Comparison of ENCODE assay signal across 14 mouse cellular contexts in the genomic region with DNA sequence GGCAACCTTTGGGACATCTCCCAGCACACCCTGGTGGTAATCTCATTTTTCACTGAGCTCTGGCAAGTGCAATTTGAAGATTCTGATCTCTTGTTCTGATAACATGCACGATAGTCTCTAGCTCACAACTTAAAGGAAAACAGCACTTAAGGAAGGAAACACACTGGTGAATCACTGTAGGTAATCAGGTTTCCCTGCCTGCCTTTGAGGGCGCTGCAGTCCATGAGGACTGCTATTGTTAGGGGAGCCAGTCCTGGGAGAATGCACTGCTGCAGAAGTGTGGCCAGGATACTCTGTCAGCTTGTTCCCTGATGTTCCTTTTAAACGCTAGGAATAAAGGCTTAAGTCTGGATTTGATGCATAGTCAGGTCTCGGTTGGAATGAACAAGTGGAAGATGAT. TPM values are rescaled to one million over a fixed set of nuclear protein-coding genes. Genes with fewer than 3 reads are reported as not detected.
DNase-seq lines count a peak whose midpoint lies in the region; ATAC-seq and TF ChIP-seq lines count a peak whose summit lies in the region.
"Had no signal": no experiment of that assay in that cellular context is flagged by ENCODE, and none has a peak within 500 bp of the region (broad histone marks: within the 10 kb centered on the region; RNA-seq: fewer than 3 reads in every experiment).

No protein-coding gene starts in this region.

- no peaks in the 10 kb centered on the region for H3K9me3 ChIP-seq in kidney, postnatal 0 days (replicated peaks; ENCODE audit: low read length)
- H3K9me3 ChIP-seq in intestine, postnatal 0 days (ENCODE audit: control insufficient read depth), result no peaks in the 10 kb centered on the region
- no peaks in the 10 kb centered on the region for H3K9me3 ChIP-seq in forebrain, embryonic 16.5 days (ENCODE audit: control insufficient read depth, low read length)
- H3K9me3 ChIP-seq: embryonic facial prominence, embryonic 10.5 days; forebrain, embryonic 13.5 days had no signal

- no peak overlapping the region for H3K9ac ChIP-seq in kidney, postnatal 0 days (ENCODE audit: low read depth, low read length)
- no peak overlapping the region for H3K9ac ChIP-seq in intestine, postnatal 0 days (ENCODE audit: low read depth, low read length)
- no peak overlapping the region for H3K9ac ChIP-seq in forebrain, embryonic 16.5 days (replicated peaks; ENCODE audit: low read depth, low read length)
- H3K9ac ChIP-seq: forebrain, embryonic 13.5 days had no signal

- no peak overlapping the region for H3K27ac ChIP-seq in kidney, postnatal 0 days
- no peak overlapping the region for H3K27ac ChIP-seq in intestine, postnatal 0 days (ENCODE audit: low read depth, low read length)
- H3K27ac ChIP-seq in forebrain, embryonic 16.5 days (ENCODE audit: low read length), result no peak overlapping the region
- H3K27ac ChIP-seq: embryonic facial prominence, embryonic 10.5 days; forebrain, embryonic 13.5 days had no signal

- no peak overlapping the region for H3K4me2 ChIP-seq in kidney, postnatal 0 days (ENCODE audit: low read length)
- 0 out of 2 replicates have a peak overlapping the region, but pooled peaks have one; percentile 96 for H3K4me2 ChIP-seq in intestine, postnatal 0 days (replicated peaks; ENCODE audit: low read depth)
- no peak overlapping the region for H3K4me2 ChIP-seq in forebrain, embryonic 16.5 days (ENCODE audit: low read length)
- H3K4me2 ChIP-seq: forebrain, embryonic 13.5 days had no signal

- peak; percentile 52 for TF ChIP-seq CTCF in kidney, postnatal 0 days (IDR thresholded peaks at IDR 0.05; ENCODE audit: low read depth)
- TF ChIP-seq CTCF in Patski (IDR thresholded peaks at IDR 0.05), result peak; percentile 47
- peak; percentile 77 for TF ChIP-seq CTCF in intestine, postnatal 0 days (IDR thresholded peaks at IDR 0.05; ENCODE audit: low read depth)

- H3K36me3 ChIP-seq in kidney, postnatal 0 days (ENCODE audit: insufficient read depth, low read length), result no peaks in the 10 kb centered on the region
- no peaks in the 10 kb centered on the region for H3K36me3 ChIP-seq in intestine, postnatal 0 days (ENCODE audit: control insufficient read depth, insufficient read depth)
- H3K36me3 ChIP-seq in forebrain, embryonic 16.5 days (ENCODE audit: control insufficient read depth, insufficient read depth), result no peaks in the 10 kb centered on the region
- H3K36me3 ChIP-seq: embryonic facial prominence, embryonic 10.5 days had no signal

- H3K4me1 ChIP-seq in kidney, postnatal 0 days (replicated peaks; ENCODE audit: insufficient read depth, low read length), result no peaks in the 10 kb centered on the region
- no peaks in the 10 kb centered on the region for H3K4me1 ChIP-seq in intestine, postnatal 0 days (replicated peaks; ENCODE audit: control insufficient read depth, insufficient read depth, low read length)
- peaks cover 12% of the 10 kb centered on the region for H3K4me1 ChIP-seq in forebrain, embryonic 16.5 days (replicated peaks; ENCODE audit: control insufficient read depth, insufficient read depth, low read length)

- no peaks in the 10 kb centered on the region for H3K27me3 ChIP-seq in kidney, postnatal 0 days (ENCODE audit: insufficient read depth, low read length)
- H3K27me3 ChIP-seq in Patski, result no peaks in the 10 kb centered on the region
- no peaks in the 10 kb centered on the region for H3K27me3 ChIP-seq in intestine, postnatal 0 days (replicated peaks; ENCODE audit: control insufficient read depth, insufficient read depth, low read length)
- H3K27me3 ChIP-seq in forebrain, embryonic 16.5 days (replicated peaks; ENCODE audit: control insufficient read depth, insufficient read depth, low read length), result no peaks in the 10 kb centered on the region; the same call in 1 of the 2 replicates

- no peak overlapping the region for H3K4me3 ChIP-seq in kidney, postnatal 0 days (replicated peaks; ENCODE audit: low read depth, low read length)
- H3K4me3 ChIP-seq in intestine, postnatal 0 days (ENCODE audit: low read depth, low read length), result no peak overlapping the region
- no peak overlapping the region for H3K4me3 ChIP-seq in forebrain, embryonic 16.5 days (replicated peaks; ENCODE audit: low read length)
- H3K4me3 ChIP-seq: embryonic facial prominence, embryonic 10.5 days; forebrain, embryonic 13.5 days had no signal

- DNase-seq in frontal cortex, postnatal 10 days (ENCODE audit: low spot score in 2 of 2), result no peak
- DNase-seq in kidney, postnatal 0 days (ENCODE audit: low spot score), result peak; percentile 34
- DNase-seq in kidney, adult 9 months, result no peak
- no peak for DNase-seq in Patski (ENCODE audit: low read depth, low spot score)
- DNase-seq: gastrocnemius, postnatal 36 days; lung, postnatal 4 days; right cerebral cortex, postnatal 14 days; thymus, postnatal 25 days had no signal

- CTCF ChIA-PET in Patski (lab: Charles Lee), result interaction anchor here (0.6 to 1.2 kb wide), 5 partner anchors 14 to 416 kb away, joined by 3 to 4 read pairs (median 3); no protein-coding TSS in a partner anchor

- POLR2A ChIA-PET in Patski (lab: Charles Lee), result interaction anchor here (0.7 kb wide), 1 partner anchor 139 kb away, joined by 5 read pairs; no protein-coding TSS in a partner anchor

- ATAC-seq in frontal cortex, adult (ENCODE audit: low TSS enrichment), result peak; percentile 50
- no peak for ATAC-seq in kidney, postnatal 0 days (replicated peaks; ENCODE audit: low FRiP score, low read depth)
- ATAC-seq in Patski, result no peak
- ATAC-seq in intestine, postnatal 0 days, result no peak
- no peak for ATAC-seq in erythroblast, adult 5-6 weeks (replicated peaks; ENCODE audit: low FRiP score, poor library complexity, severe bottlenecking)
- no peak for ATAC-seq in forebrain, embryonic 16.5 days
- ATAC-seq: forebrain, embryonic 13.5 days had no signal

- in situ Hi-C loops in Patski (cut with MboI; ENCODE audit: low pct_unique_long_range_greater_than_20kb), result loop anchor here (10.0 kb wide), 2 partner anchors 335 to 495 kb away; no protein-coding TSS in a partner anchor

- 29% methylated on average over 4 of the region's 4 CpGs for WGBS in kidney, postnatal 0 days
- 26% methylated on average over 4 of the region's 4 CpGs for WGBS in intestine, postnatal 0 days
- 24% methylated on average over 4 of the region's 4 CpGs for whole genome bisulfite sequencing in forebrain, embryonic 16.5 days

RNA-seq across cellular contexts. Expression of a gene that starts 2.7 kb away (rescaled TPM):
- polyA plus RNA-seq in kidney, postnatal 0 days (2015; fragmentation: Nextera tagmentation; extraction: Ambion mirVana), result 26.1 and 27.7 TPM in 2 replicates
- 6.8 TPM for polyA plus RNA-seq in Patski (2021)
- 4.6 and 5.4 TPM in 2 replicates for polyA plus RNA-seq in intestine, postnatal 0 days (2015; fragmentation: Nextera tagmentation; extraction: Ambion mirVana)
- total RNA-seq in erythroblast, adult 5-6 weeks (2015; ENCODE audit: low replicate concordance), result not detected in 2 replicates
- total RNA-seq in erythroblast, adult 5-6 weeks (2017; ENCODE audit: low replicate concordance), result not detected in 2 replicates
- 3.8 and 4.8 TPM in 2 replicates for polyA plus RNA-seq in forebrain, embryonic 16.5 days (2015; fragmentation: Nextera tagmentation; extraction: Ambion mirVana)
